Mouse (Mus musculus) embryonic facial prominence, embryonic 14.5 days (tissue): ENCODE data around the gene Mkln1. TPM values are rescaled to one million over a fixed set of nuclear protein-coding genes. Genes with fewer than 3 reads are reported as not detected.

Experiments used
- ATAC-seq: fragments of 200-750 bp; cut with Nextera tagmentation; 2 replicates; pipeline ENCODE4 v1.8.0; 2017; ENCODE audit warnings: low read depth, moderate number of reproducible peaks, moderate TSS enrichment
- DNase-seq: peaks from one replicate; pipeline ENCODE4 v3.0.0-alpha.2; 2015; ENCODE audit warnings: low spot score
- H3K27ac ChIP-seq: fragments of 300-500 bp; sonication (generic); replicated peaks from 2 replicates; pipeline ENCODE4 v1.5.1; 2014; ENCODE audit warnings: low read depth, mild to moderate bottlenecking, low read length, moderate library complexity
- H3K27me3 ChIP-seq: fragments of 300-500 bp; sonication (generic); replicated peaks from 2 replicates; pipeline ENCODE4 v1.6.1; 2014; ENCODE audit warnings: low read length; ENCODE audit not compliant: control insufficient read depth, insufficient read depth
- H3K36me3 ChIP-seq: fragments of 300-500 bp; sonication (generic); 2 replicates; pipeline ENCODE4 v1.6.1; 2014; ENCODE audit warnings: low read length, mixed read lengths; ENCODE audit not compliant: control insufficient read depth, insufficient read depth
- H3K4me1 ChIP-seq: fragments of 300-500 bp; sonication (generic); 2 replicates; pipeline ENCODE4 v1.6.1; 2014; ENCODE audit warnings: antibody characterized with exemption, low read length; ENCODE audit not compliant: control insufficient read depth, insufficient read depth
- H3K4me2 ChIP-seq: fragments of 300-500 bp; sonication (generic); 2 replicates; pipeline ENCODE4 v1.6.1; 2014; ENCODE audit warnings: low read depth, mild to moderate bottlenecking, low read length, moderate library complexity, mixed read lengths
- H3K4me3 ChIP-seq: fragments of 300-500 bp; sonication (generic); 2 replicates; pipeline ENCODE4 v1.5.1; 2014; ENCODE audit warnings: low read depth, mild to moderate bottlenecking, low read length
- H3K9ac ChIP-seq: fragments of 300-500 bp; sonication (generic); 2 replicates; pipeline ENCODE4 v1.6.1; 2014; ENCODE audit warnings: low read depth, mild to moderate bottlenecking, low read length, moderate library complexity, mixed read lengths
- H3K9me3 ChIP-seq: fragments of 300-500 bp; sonication (generic); 2 replicates; pipeline ENCODE4 v1.6.1; 2016; ENCODE audit warnings: low read length; ENCODE audit not compliant: control insufficient read depth
- WGBS: fragments of 180-500 bp; shearing (Covaris S2); extraction: QIAGEN DNeasy Blood & Tissue Kit; methylation state at CpG from one replicate; pipeline ENCODE4 v1.1.7; 2014; 5-methylcytosine and 5-hydroxymethylcytosine counted together
- polyA plus RNA-seq: library from polyadenylated mRNA; unstranded; fragments of >200 nt; fragmentation: Nextera tagmentation; extraction: Ambion mirVana; gene quantifications from 2 replicates; pipeline ENCODE4 v1.2.1, GENCODE M21; 2014

Mkln1 gene
- polyA plus RNA-seq, 1 experiment from 2014 or later = 155 TPM

DNA sequence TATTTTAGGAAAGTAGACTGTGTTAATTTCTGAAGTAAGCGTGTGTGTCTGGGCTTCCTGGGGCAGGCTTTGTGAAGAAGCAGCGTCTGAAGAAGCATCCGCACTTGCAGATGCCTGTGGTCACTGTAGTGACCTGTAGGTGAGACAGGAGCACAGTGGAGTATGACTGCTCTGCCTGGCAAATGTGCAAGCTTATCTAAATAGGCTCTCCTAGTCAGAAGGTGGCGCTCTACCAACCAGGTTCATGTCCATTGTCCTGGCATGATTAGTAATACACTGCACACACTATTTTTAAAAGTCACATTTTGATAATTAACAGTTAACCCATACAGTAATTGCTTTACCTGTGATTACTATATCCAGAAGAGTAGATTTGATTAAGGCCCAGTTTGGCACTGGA lies 79.7 kb downstream of the Mkln1 start:
- no peak overlapping the region for H3K4me3 ChIP-seq
- H3K4me2 ChIP-seq = no peak overlapping the region
- no peak overlapping the region for H3K9ac ChIP-seq
- 71% methylated on average over 4 of the region's 4 CpGs for whole genome bisulfite sequencing
- DNase-seq (no peak), ATAC-seq (no peak)
- H3K4me1 ChIP-seq = no peaks in the 10 kb centered on the region
- H3K9me3 ChIP-seq = no peaks in the 10 kb centered on the region
- H3K27ac ChIP-seq = no peak overlapping the region
- no peaks in the 10 kb centered on the region for H3K27me3 ChIP-seq
- peaks cover 59% of the 10 kb centered on the region for H3K36me3 ChIP-seq

GRCm38 (mm10) chr6:31480008-31480407 lies 81.5 kb downstream of the Mkln1 start:
- Histone ChIP-seq H3K4me1 (no peaks in the 10 kb centered on the region), H3K9me3 (no peaks in the 10 kb centered on the region), H3K4me2 (no peak overlapping the region), H3K4me3 (no peak overlapping the region), H3K9ac (no peak overlapping the region), H3K36me3 (peaks cover 45% of the 10 kb centered on the region), H3K27ac (no peak overlapping the region), H3K27me3 (no peaks in the 10 kb centered on the region)
- WGBS = 69% methylated on average over 4 of the region's 4 CpGs
- peak; percentile 25 for DNase-seq
- ATAC-seq = no peak

DNA sequence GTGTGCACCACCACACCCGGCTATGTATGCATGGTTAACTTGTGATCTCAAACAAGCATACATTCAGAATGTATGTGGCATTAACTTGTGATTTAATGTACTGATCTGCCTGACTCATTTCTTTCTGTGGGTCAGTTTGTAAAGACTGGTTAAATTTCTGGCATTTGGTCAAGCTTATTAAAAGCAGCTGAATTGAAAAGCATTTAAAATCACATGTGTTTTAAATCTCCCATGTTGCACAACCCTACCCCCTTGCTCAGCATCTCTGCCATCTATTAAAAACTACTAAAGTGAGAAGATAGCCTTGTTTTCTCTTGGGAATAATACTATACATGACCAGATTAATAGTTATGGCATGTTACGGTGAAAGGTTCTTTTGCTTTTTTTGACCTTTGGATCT lies 88.1 kb downstream of the Mkln1 start:
- H3K9ac ChIP-seq = no peak overlapping the region
- 72% methylated on average over 2 of the region's 2 CpGs for WGBS
- H3K36me3 ChIP-seq = peaks cover 28% of the 10 kb centered on the region
- no peak overlapping the region for H3K27ac ChIP-seq
- no peak for ATAC-seq
- H3K4me1 ChIP-seq = no peaks in the 10 kb centered on the region
- no peak overlapping the region for H3K4me2 ChIP-seq
- no peaks in the 10 kb centered on the region for H3K27me3 ChIP-seq
- no peak overlapping the region for H3K4me3 ChIP-seq
- peak; percentile 18 for DNase-seq
- H3K9me3 ChIP-seq = no peaks in the 10 kb centered on the region

DNA sequence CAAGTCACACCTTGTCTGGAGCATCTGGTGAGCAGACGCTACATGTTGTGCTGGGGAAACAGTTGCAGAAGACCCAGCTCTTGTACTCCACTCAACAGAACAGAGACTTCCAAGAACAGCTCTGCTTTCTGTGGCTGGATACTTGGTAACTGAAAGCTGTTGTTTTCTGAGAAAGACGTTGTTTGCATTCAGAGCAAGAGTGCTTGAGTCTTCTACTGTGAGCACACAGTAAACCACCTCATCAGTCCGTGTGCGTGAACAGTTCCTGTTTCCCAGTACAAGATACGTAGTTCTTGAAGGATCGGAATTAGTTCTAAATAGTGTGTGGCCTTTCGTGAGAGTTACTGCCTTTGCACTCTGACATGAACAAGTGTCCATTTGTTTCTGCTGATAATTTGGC lies 91.4 kb downstream of the Mkln1 start:
- WGBS = 92% methylated on average over 7 of the region's 7 CpGs
- H3K27ac ChIP-seq = no peak overlapping the region
- ATAC-seq (no peak), DNase-seq (no peak)
- H3K4me2 ChIP-seq = no peak overlapping the region
- no peaks in the 10 kb centered on the region for H3K27me3 ChIP-seq
- H3K9ac ChIP-seq = no peak overlapping the region
- H3K4me1 ChIP-seq = no peaks in the 10 kb centered on the region
- H3K4me3 ChIP-seq = no peak overlapping the region
- H3K36me3 ChIP-seq = peaks cover 32% of the 10 kb centered on the region
- H3K9me3 ChIP-seq = no peaks in the 10 kb centered on the region

DNA sequence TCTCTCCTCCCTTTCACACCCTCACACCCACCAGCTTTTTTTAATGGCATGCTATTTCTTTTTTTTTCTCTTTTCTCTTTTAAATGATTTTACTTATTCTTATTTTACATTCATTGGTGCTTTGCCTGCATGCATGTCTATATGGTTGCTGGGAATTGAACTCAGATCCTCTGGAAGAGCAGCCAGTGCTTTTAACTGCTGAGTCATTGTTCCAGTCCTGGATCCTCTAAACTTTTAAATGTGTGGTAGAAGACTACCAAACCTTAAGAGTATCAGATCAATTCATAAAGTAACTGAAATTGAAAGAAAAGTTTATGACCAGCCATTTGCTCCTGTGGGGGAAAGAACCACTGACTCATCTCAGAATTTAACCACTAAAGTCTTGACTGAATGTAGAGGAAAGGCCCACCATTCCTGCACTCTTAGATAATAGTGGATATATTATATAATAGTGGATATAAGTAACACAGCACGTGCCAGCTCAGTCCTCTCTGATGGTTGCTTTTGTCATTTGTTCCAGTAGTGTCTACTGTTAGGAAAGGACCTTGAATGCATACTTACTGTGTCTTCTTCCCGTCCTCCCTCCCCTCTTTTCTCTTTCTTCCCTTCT lies 96.7 kb downstream of the Mkln1 start:
- no peaks in the 10 kb centered on the region for H3K27me3 ChIP-seq
- H3K4me1 ChIP-seq = no peaks in the 10 kb centered on the region
- 68% methylated on average over 2 of the region's 2 CpGs for WGBS
- no peak overlapping the region for H3K4me3 ChIP-seq
- no peak overlapping the region for H3K27ac ChIP-seq
- no peak overlapping the region for H3K9ac ChIP-seq
- no peaks in the 10 kb centered on the region for H3K9me3 ChIP-seq
- ATAC-seq = no peak
- H3K4me2 ChIP-seq = no peak overlapping the region
- no peak for DNase-seq
- peaks cover 34% of the 10 kb centered on the region for H3K36me3 ChIP-seq

- WGBS = 98% methylated on average over 2 of the region's 2 CpGs
Observed at GRCm38 (mm10) chr6:31496227-31496626, 97.7 kb downstream of the Mkln1 start.

DNA sequence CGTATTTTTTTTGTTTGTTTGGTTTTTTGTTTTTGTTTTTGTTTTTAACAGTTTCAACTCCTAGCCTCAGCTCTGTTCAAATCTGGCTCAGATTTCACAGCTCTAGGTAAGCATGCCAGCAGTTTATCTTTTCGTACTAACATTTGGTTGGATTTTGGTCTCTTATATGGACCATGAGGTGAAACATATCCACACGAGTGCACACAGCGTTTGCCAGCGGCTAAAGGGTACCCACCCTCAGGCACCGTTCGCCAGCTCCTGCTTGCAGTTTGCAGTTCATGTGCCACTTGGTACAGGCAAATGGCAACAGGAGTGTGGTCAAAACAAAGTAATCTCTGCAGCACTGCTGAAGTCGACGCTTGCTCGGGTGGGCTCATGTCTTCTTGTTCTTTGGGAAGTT lies 101.3 kb downstream of the Mkln1 start:
- Histone ChIP-seq H3K4me3 (no peak overlapping the region), H3K4me2 (no peak overlapping the region), H3K4me1 (no peaks in the 10 kb centered on the region), H3K9me3 (no peaks in the 10 kb centered on the region), H3K27ac (no peak overlapping the region), H3K36me3 (peaks cover 60% of the 10 kb centered on the region), H3K27me3 (no peaks in the 10 kb centered on the region), H3K9ac (no peak overlapping the region)
- DNase-seq = no peak
- 90% methylated on average over 10 of the region's 10 CpGs for WGBS
- no peak for ATAC-seq

More at GRCm38 (mm10) chr6:31496227-31496626, 97.7 kb downstream of the Mkln1 start:
- H3K4me1 ChIP-seq = no peaks in the 10 kb centered on the region
- no peak overlapping the region for H3K4me3 ChIP-seq
- DNase-seq (no peak), ATAC-seq (no peak)
- H3K27ac ChIP-seq = no peak overlapping the region
- H3K9me3 ChIP-seq = no peaks in the 10 kb centered on the region
- H3K27me3 ChIP-seq = no peaks in the 10 kb centered on the region
- H3K36me3 ChIP-seq = peaks cover 39% of the 10 kb centered on the region
- H3K9ac ChIP-seq = no peak overlapping the region
- no peak overlapping the region for H3K4me2 ChIP-seq

GRCm38 (mm10) chr6:31500260-31500659 lies 101.7 kb downstream of the Mkln1 start:
- ATAC-seq = no peak
- WGBS = 90% methylated on average over 2 of the region's 2 CpGs
- Histone ChIP-seq H3K9me3 (no peaks in the 10 kb centered on the region), H3K4me2 (no peak overlapping the region), H3K9ac (no peak overlapping the region), H3K27me3 (no peaks in the 10 kb centered on the region), H3K27ac (no peak overlapping the region), H3K4me1 (no peaks in the 10 kb centered on the region), H3K4me3 (no peak overlapping the region), H3K36me3 (peaks cover 60% of the 10 kb centered on the region)
- no peak for DNase-seq

GRCm38 (mm10) chr6:31500691-31501090 lies 102.2 kb downstream of the Mkln1 start:
- H3K36me3 ChIP-seq = peaks cover 60% of the 10 kb centered on the region
- H3K27ac ChIP-seq = no peak overlapping the region
- no peak overlapping the region for H3K4me3 ChIP-seq
- H3K9ac ChIP-seq = no peak overlapping the region
- DNase-seq (no peak), ATAC-seq (no peak)
- no peak overlapping the region for H3K4me2 ChIP-seq
- no peaks in the 10 kb centered on the region for H3K27me3 ChIP-seq
- no peaks in the 10 kb centered on the region for H3K9me3 ChIP-seq
- H3K4me1 ChIP-seq = no peaks in the 10 kb centered on the region
